Comparison of ENCODE assay signal across 11 mouse cellular contexts in the genomic region with DNA sequence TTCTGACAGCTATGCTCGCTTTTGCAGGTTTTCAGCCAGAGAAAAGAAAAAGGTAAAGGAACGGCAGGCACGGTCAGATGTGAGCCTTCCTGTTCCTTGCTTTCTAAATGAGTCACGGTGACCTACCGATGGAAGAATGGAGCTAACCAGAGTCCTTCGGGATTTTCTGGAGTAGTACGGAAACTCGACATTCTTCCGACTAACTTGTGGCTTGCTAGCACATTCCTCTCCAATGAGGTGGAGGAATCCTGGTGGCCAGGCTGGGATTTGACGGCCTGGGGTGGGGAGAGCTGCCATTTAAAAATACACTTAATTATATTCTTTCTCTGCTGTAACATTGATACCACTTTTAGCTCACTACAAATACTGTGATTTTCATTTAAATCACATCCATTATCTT.
A peak's percentile ranks its signal among the peaks of the same experiment; 100 is the strongest.
DNase-seq lines count a peak whose midpoint lies in the region; ATAC-seq and TF ChIP-seq lines count a peak whose summit lies in the region.
"Had no signal": no experiment of that assay in that cellular context is flagged by ENCODE, and none has a peak within 500 bp of the region (broad histone marks: within the 10 kb centered on the region; RNA-seq: fewer than 3 reads in every experiment).

No protein-coding gene starts in this region.

- no peaks in the 10 kb centered on the region for H3K4me1 ChIP-seq in forebrain, postnatal 0 days (ENCODE audit: insufficient read depth)
- H3K4me1 ChIP-seq in forebrain, embryonic 16.5 days (replicated peaks; ENCODE audit: control insufficient read depth, insufficient read depth, low read length) = peaks cover 2% of the 10 kb centered on the region; the same call in 1 of the 2 replicates
- no peaks in the 10 kb centered on the region for H3K4me1 ChIP-seq in intestine, postnatal 0 days (replicated peaks; ENCODE audit: control insufficient read depth, insufficient read depth, low read length)
- no peaks in the 10 kb centered on the region for H3K4me1 ChIP-seq in forebrain, embryonic 13.5 days
- H3K4me1 ChIP-seq: hindbrain, embryonic 15.5 days had no signal

- H3K27ac ChIP-seq in forebrain, postnatal 0 days (ENCODE audit: low read depth, low read length) = no peak overlapping the region
- H3K27ac ChIP-seq in forebrain, embryonic 16.5 days (ENCODE audit: low read length) = no peak overlapping the region
- peak overlapping the region; percentile 88 for H3K27ac ChIP-seq in gastrocnemius, adult 2 months
- H3K27ac ChIP-seq in intestine, postnatal 0 days (ENCODE audit: low read depth, low read length) = no peak overlapping the region
- H3K27ac ChIP-seq in forebrain, embryonic 13.5 days = no peak overlapping the region; the same call in 1 of the 2 replicates
- H3K27ac ChIP-seq: hindbrain, embryonic 15.5 days had no signal

- H3K4me3 ChIP-seq in forebrain, postnatal 0 days (ENCODE audit: low read depth, low read length) = no peak overlapping the region
- no peak overlapping the region for H3K4me3 ChIP-seq in forebrain, embryonic 16.5 days (replicated peaks; ENCODE audit: low read length)
- H3K4me3 ChIP-seq in gastrocnemius, adult 2 months = peak overlapping the region; percentile 66
- H3K4me3 ChIP-seq in intestine, postnatal 0 days (ENCODE audit: low read depth, low read length) = no peak overlapping the region
- H3K4me3 ChIP-seq in forebrain, embryonic 13.5 days = no peak overlapping the region
- H3K4me3 ChIP-seq: hindbrain, embryonic 15.5 days had no signal

- no peak for ATAC-seq in forebrain, postnatal 0 days
- ATAC-seq in forebrain, embryonic 16.5 days = no peak
- ATAC-seq in intestine, postnatal 0 days = no peak
- no peak for ATAC-seq in forebrain, embryonic 13.5 days

- no peak overlapping the region for H3K9ac ChIP-seq in forebrain, postnatal 0 days
- H3K9ac ChIP-seq in forebrain, embryonic 16.5 days (replicated peaks; ENCODE audit: low read depth, low read length) = no peak overlapping the region
- H3K9ac ChIP-seq in intestine, postnatal 0 days (ENCODE audit: low read depth, low read length) = no peak overlapping the region
- no peak overlapping the region for H3K9ac ChIP-seq in forebrain, embryonic 13.5 days
- H3K9ac ChIP-seq: hindbrain, embryonic 15.5 days had no signal

- H3K27me3 ChIP-seq in forebrain, postnatal 0 days (ENCODE audit: insufficient read depth, low read length) = no peaks in the 10 kb centered on the region
- no peaks in the 10 kb centered on the region for H3K27me3 ChIP-seq in forebrain, embryonic 16.5 days (replicated peaks; ENCODE audit: control insufficient read depth, insufficient read depth, low read length)
- no peaks in the 10 kb centered on the region for H3K27me3 ChIP-seq in intestine, postnatal 0 days (replicated peaks; ENCODE audit: control insufficient read depth, insufficient read depth, low read length)
- H3K27me3 ChIP-seq in forebrain, embryonic 13.5 days = no peaks in the 10 kb centered on the region
- H3K27me3 ChIP-seq: hindbrain, embryonic 15.5 days had no signal

- no peak overlapping the region for H3K4me2 ChIP-seq in forebrain, postnatal 0 days (ENCODE audit: low read depth)
- no peak overlapping the region for H3K4me2 ChIP-seq in forebrain, embryonic 16.5 days (ENCODE audit: low read length)
- H3K4me2 ChIP-seq in intestine, postnatal 0 days (replicated peaks; ENCODE audit: low read depth) = no peak overlapping the region
- H3K4me2 ChIP-seq in forebrain, embryonic 13.5 days = no peak overlapping the region
- H3K4me2 ChIP-seq: hindbrain, embryonic 15.5 days had no signal

- no peaks in the 10 kb centered on the region for H3K9me3 ChIP-seq in forebrain, postnatal 0 days (ENCODE audit: low read length)
- no peaks in the 10 kb centered on the region for H3K9me3 ChIP-seq in forebrain, embryonic 16.5 days (ENCODE audit: control insufficient read depth, low read length)
- H3K9me3 ChIP-seq in intestine, postnatal 0 days (ENCODE audit: control insufficient read depth) = no peaks in the 10 kb centered on the region
- H3K9me3 ChIP-seq in forebrain, embryonic 13.5 days (replicated peaks) = no peaks in the 10 kb centered on the region
- H3K9me3 ChIP-seq: hindbrain, embryonic 15.5 days had no signal

- no peak for DNase-seq in forebrain, postnatal 0 days
- peak; percentile 62 for DNase-seq in gastrocnemius, adult 2 months
- peak; percentile 72 for DNase-seq in lung, postnatal 25 days (ENCODE audit: low spot score)
- DNase-seq in retina, embryonic 14.5 days (ENCODE audit: low spot score) = no peak
- no peak for DNase-seq in testis, postnatal 10 days (ENCODE audit: low spot score)
- DNase-seq: cerebellum, adult 11 months; right cerebral cortex, postnatal 14 days had no signal

- intact Hi-C loops in gastrocnemius, adult 2 months (cut with DNase I) = loop anchor here (5.0 kb wide), 1 partner anchor 36 kb away; no protein-coding TSS in a partner anchor

- no peaks in the 10 kb centered on the region for H3K36me3 ChIP-seq in forebrain, postnatal 0 days (ENCODE audit: insufficient read depth)
- H3K36me3 ChIP-seq in forebrain, embryonic 16.5 days (ENCODE audit: control insufficient read depth, insufficient read depth) = no peaks in the 10 kb centered on the region
- no peaks in the 10 kb centered on the region for H3K36me3 ChIP-seq in intestine, postnatal 0 days (ENCODE audit: control insufficient read depth, insufficient read depth)
- H3K36me3 ChIP-seq in forebrain, embryonic 13.5 days (ENCODE audit: poor library complexity, severe bottlenecking) = no peaks in the 10 kb centered on the region
- H3K36me3 ChIP-seq: hindbrain, embryonic 15.5 days had no signal

- 73% methylated on average over 10 of the region's 10 CpGs for WGBS in forebrain, postnatal 0 days
- WGBS in forebrain, embryonic 16.5 days = 72% methylated on average over 10 of the region's 10 CpGs
- WGBS in intestine, postnatal 0 days = 61% methylated on average over 10 of the region's 10 CpGs
- 80% methylated on average over 10 of the region's 10 CpGs for WGBS in forebrain, embryonic 13.5 days

- 0 out of 2 replicates have a peak, but pooled peaks have one; percentile 9 for TF ChIP-seq CTCF in forebrain, postnatal 0 days (IDR thresholded peaks at IDR 0.05; ENCODE audit: low read depth)
- peak; percentile 40 for TF ChIP-seq CTCF in gastrocnemius, adult 2 months (IDR thresholded peaks at IDR 0.05)
- TF ChIP-seq CTCF in intestine, postnatal 0 days (IDR thresholded peaks at IDR 0.05; ENCODE audit: low read depth) = peak; percentile 37

Comparison
In these comparisons a context has a peak if more than half of its experiments do, and no peak if none do; other contexts are left out.
1. DNase-seq: peak in gastrocnemius, adult 2 months (single experiment) and lung, postnatal 25 days (single experiment); none in forebrain, postnatal 0 days (single experiment), retina, embryonic 14.5 days (single experiment) and testis, postnatal 10 days (single experiment).
2. Peak in every context shown above with its lines, with median percentiles within 50 percentile points of each other: CTCF ChIP-seq.